Mouse (Mus musculus) heart, embryonic 11.5 days (tissue): Measurements from ENCODE around the gene Kdelr3. TPM values are rescaled to one million over a fixed set of nuclear protein-coding genes. Genes with fewer than 3 reads are reported as not detected.

ENCODE experiments used
- ATAC-seq: fragments of 200-750 bp; cut with Nextera tagmentation; replicated peaks from 2 replicates; pipeline ENCODE4 v1.8.0; 2017; ENCODE audit warnings: moderate library complexity; ENCODE audit not compliant: insufficient number of reproducible peaks, low FRiP score, low TSS enrichment
- H3K27ac ChIP-seq: fragments of 300-500 bp; sonication (generic); 2 replicates; pipeline ENCODE4 v1.5.1; 2014; ENCODE audit warnings: mild to moderate bottlenecking, low read depth, low read length
- H3K27me3 ChIP-seq: fragments of 300-500 bp; sonication (generic); 2 replicates; pipeline ENCODE4 v1.6.1; 2014; ENCODE audit warnings: mild to moderate bottlenecking, low read length, mixed read lengths; ENCODE audit not compliant: control insufficient read depth, insufficient read depth
- H3K36me3 ChIP-seq: fragments of 300-500 bp; sonication (generic); 2 replicates; pipeline ENCODE4 v1.6.1; 2014; ENCODE audit warnings: mild to moderate bottlenecking, low read length, moderate library complexity, mixed read lengths; ENCODE audit not compliant: control insufficient read depth, insufficient read depth
- H3K4me1 ChIP-seq: fragments of 300-500 bp; sonication (generic); 2 replicates; pipeline ENCODE4 v1.6.1; 2014; ENCODE audit warnings: low read length; ENCODE audit not compliant: control insufficient read depth, insufficient read depth
- H3K4me2 ChIP-seq: fragments of 300-500 bp; sonication (generic); 2 replicates; pipeline ENCODE4 v1.6.1; 2014; ENCODE audit warnings: mild to moderate bottlenecking, moderate library complexity
- H3K4me3 ChIP-seq: fragments of 300-500 bp; sonication (generic); 2 replicates; pipeline ENCODE4 v1.5.1; 2014; ENCODE audit warnings: low read depth, low read length
- H3K9ac ChIP-seq: fragments of 300-500 bp; sonication (generic); 2 replicates; pipeline ENCODE4 v1.6.1; 2014; ENCODE audit warnings: mild to moderate bottlenecking, low read depth, low read length, moderate library complexity
- H3K9me3 ChIP-seq: fragments of 300-500 bp; sonication (generic); replicated peaks from 2 replicates; pipeline ENCODE4 v1.6.1; 2016; ENCODE audit warnings: low read length; ENCODE audit not compliant: control insufficient read depth
- WGBS: fragments of 180-500 bp; shearing (Covaris S2); extraction: QIAGEN DNeasy Blood & Tissue Kit; methylation state at CpG from one replicate; pipeline ENCODE4 v1.1.7; 2014; ENCODE audit not compliant: insufficient replicate concordance; 5-methylcytosine and 5-hydroxymethylcytosine counted together
- polyA plus RNA-seq: library from polyadenylated mRNA; unstranded; fragments of >200 nt; fragmentation: Nextera tagmentation; extraction: Ambion mirVana; gene quantifications from 2 replicates; pipeline ENCODE4 v1.2.1, GENCODE M21; 2014

Gene Kdelr3
- polyA plus RNA-seq, 1 experiment from 2014 or later, result 33.4 TPM

GRCm38 (mm10) chr15:79481181-79481688 lies 35.0 kb upstream of the Kdelr3 start:
- Histone ChIP-seq H3K4me1 (peaks cover 14% of the 10 kb centered on the region), H3K27ac (no peak overlapping the region), H3K27me3 (peaks cover 27% of the 10 kb centered on the region), H3K4me3 (no peak overlapping the region), H3K9ac (no peak overlapping the region), H3K9me3 (no peaks in the 10 kb centered on the region), H3K4me2 (no peak overlapping the region), H3K36me3 (no peaks in the 10 kb centered on the region)
- WGBS, result 13% methylated on average over 15 of the region's 15 CpGs
- ATAC-seq, result no peak

DNA sequence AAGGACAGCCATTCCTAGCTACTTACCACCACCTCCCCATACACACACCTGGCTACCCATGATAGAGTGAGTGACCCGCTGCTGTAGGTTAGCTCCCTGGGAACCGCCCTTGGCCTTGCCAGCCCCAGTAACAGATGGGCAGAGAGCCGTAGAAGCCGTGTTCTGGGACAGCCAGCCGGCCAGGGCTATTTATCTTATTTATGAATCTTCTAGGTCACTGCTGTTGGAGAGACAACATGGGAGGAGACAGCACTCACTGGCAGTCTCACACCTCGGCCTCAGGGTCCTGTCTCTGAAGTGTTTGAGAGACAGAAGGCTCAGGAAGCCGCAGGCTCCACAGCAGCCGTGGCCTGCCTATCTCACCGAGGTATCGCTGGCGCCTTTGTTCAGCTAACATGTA lies 26.7 kb upstream of the Kdelr3 start:
- H3K4me3 ChIP-seq, result no peak overlapping the region
- H3K36me3 ChIP-seq, result no peaks in the 10 kb centered on the region
- no peak for ATAC-seq
- WGBS, result 68% methylated on average over 11 of the region's 11 CpGs
- no peak overlapping the region for H3K9ac ChIP-seq
- H3K4me1 ChIP-seq, result no peaks in the 10 kb centered on the region
- no peak overlapping the region for H3K4me2 ChIP-seq
- peaks cover 36% of the 10 kb centered on the region for H3K27me3 ChIP-seq
- no peak overlapping the region for H3K27ac ChIP-seq
- H3K9me3 ChIP-seq, result no peaks in the 10 kb centered on the region

DNA sequence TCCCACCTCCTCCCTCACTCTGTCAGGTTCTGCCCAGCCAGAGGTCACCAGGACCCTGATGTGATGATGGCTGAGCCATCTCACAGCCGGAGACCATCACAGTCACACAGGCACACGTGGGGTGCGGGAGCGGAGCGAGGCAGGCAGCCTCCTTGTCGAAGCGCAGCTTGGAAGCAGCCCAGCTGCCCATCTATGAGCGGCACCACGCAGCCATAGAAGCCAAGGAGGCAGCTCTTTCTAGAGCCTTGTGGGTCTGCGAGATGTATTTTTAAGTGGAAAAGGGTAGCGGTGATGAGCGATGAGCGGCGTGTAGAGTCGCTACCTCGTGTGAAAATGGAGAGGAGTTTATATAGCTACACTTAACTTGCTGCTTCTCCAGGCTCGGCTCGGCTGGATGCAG lies 22.7 kb upstream of the Kdelr3 start:
- Histone ChIP-seq H3K4me3 (no peak overlapping the region), H3K9ac (no peak overlapping the region), H3K27ac (no peak overlapping the region), H3K36me3 (no peaks in the 10 kb centered on the region), H3K4me1 (no peaks in the 10 kb centered on the region), H3K27me3 (peaks cover 48% of the 10 kb centered on the region), H3K9me3 (no peaks in the 10 kb centered on the region), H3K4me2 (peak overlapping the region; percentile 31)
- 31% methylated on average over 18 of the region's 18 CpGs for WGBS
- ATAC-seq, result no peak

DNA sequence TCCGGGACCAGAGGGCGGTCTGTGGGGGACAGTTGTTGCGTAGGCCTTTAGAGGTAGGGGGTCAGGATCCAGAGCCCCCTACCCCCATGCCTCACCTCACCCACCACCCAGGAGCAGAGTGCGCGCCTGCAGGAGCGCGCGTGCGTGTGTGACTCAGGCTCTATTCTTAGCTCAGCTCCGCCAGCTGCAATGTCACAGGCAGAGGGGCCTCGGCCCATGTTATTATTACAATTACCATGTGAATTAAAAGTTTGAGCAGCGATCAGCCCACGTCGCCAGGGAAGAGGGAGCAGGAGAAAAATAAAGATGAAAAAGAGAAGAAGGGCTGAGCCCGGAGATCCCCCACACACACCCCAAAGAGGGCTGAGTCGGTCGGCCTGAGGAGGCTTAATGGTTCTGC lies 16.1 kb upstream of the Kdelr3 start:
- WGBS, result 51% methylated on average over 17 of the region's 17 CpGs
- H3K9me3 ChIP-seq, result no peaks in the 10 kb centered on the region
- no peak overlapping the region for H3K4me3 ChIP-seq
- no peak overlapping the region for H3K4me2 ChIP-seq
- peaks cover 68% of the 10 kb centered on the region for H3K27me3 ChIP-seq
- peaks cover 27% of the 10 kb centered on the region for H3K4me1 ChIP-seq
- no peak overlapping the region for H3K27ac ChIP-seq
- ATAC-seq, result no peak
- H3K36me3 ChIP-seq, result no peaks in the 10 kb centered on the region
- H3K9ac ChIP-seq, result 0 out of 2 replicates have a peak overlapping the region, but pooled peaks have one; percentile 28

DNA sequence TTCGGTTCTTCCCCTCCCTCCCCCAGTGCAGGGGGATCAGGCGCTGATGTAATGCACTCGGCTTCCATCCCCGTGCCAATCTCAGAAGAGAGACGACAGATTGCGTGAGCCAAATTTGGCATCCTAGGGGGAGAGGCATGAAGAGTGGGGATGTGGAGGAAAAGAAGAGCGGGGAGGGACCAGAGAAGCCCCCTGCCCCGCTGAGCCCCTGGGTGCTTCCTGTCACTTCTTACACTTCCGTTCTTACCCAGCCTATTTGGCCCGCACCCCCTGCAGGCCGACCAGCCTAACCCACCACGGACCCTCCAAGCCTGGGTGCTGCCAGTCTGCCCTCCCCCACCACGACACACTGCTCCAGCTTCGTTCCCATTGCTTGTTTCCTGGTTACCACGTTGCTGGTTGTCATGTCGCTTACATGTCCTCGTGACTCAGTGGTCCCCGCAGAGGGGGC lies 13.3 kb upstream of the Kdelr3 start:
- H3K4me3 ChIP-seq, result peak overlapping the region; percentile 4; the same call in 1 of the 2 replicates

GRCm38 (mm10) chr15:79503438-79503837 lies 12.8 kb upstream of the Kdelr3 start:
- Histone ChIP-seq H3K4me2 (no peak overlapping the region), H3K27ac (no peak overlapping the region), H3K9ac (no peak overlapping the region), H3K4me1 (peaks cover 31% of the 10 kb centered on the region), H3K36me3 (no peaks in the 10 kb centered on the region), H3K4me3 (no peak overlapping the region), H3K27me3 (peaks cover 92% of the 10 kb centered on the region), H3K9me3 (no peaks in the 10 kb centered on the region)
- WGBS, result 75% methylated on average over 5 of the region's 5 CpGs
- ATAC-seq, result no peak

More for the DNA sequence above, 13.3 kb upstream of the Kdelr3 start:
- peaks cover 91% of the 10 kb centered on the region for H3K27me3 ChIP-seq
- no peaks in the 10 kb centered on the region for H3K36me3 ChIP-seq
- WGBS, result 11% methylated on average over 18 of the region's 18 CpGs
- no peak overlapping the region for H3K9ac ChIP-seq
- H3K4me1 ChIP-seq, result peaks cover 31% of the 10 kb centered on the region
- no peaks in the 10 kb centered on the region for H3K9me3 ChIP-seq
- H3K4me2 ChIP-seq, result no peak overlapping the region
- no peak for ATAC-seq
- no peak overlapping the region for H3K27ac ChIP-seq

- Histone ChIP-seq H3K36me3 (no peaks in the 10 kb centered on the region), H3K4me1 (peaks cover 23% of the 10 kb centered on the region), H3K9ac (peak within 1 kb of the TSS; percentile 70), H3K4me2 (peak within 1 kb of the TSS; percentile 99), H3K9me3 (no peaks in the 10 kb centered on the region), H3K4me3 (peak within 1 kb of the TSS; percentile 56), H3K27me3 (peaks cover 86% of the 10 kb centered on the region), H3K27ac (no peak within 1 kb of the TSS)
- no peak for ATAC-seq
- 1% methylated on average over 57 of the region's 60 CpGs for WGBS
These were observed 11.3 kb upstream of the Kdelr3 start, which contains the start of gene Kcnj4 for GRCm38 (mm10) chr15:79504707-79505452. Kcnj4 (minus strand) TSS chr15:79505241.

- Histone ChIP-seq H3K4me2 (peak overlapping the region; percentile 99), H3K27me3 (peaks cover 88% of the 10 kb centered on the region), H3K36me3 (no peaks in the 10 kb centered on the region), H3K9ac (peak overlapping the region; percentile 70), H3K9me3 (no peaks in the 10 kb centered on the region), H3K27ac (no peak overlapping the region), H3K4me1 (peaks cover 23% of the 10 kb centered on the region), H3K4me3 (peak overlapping the region; percentile 56)
- 0 out of 2 replicates have a peak, but pooled peaks have one; percentile 27 for ATAC-seq
- under 1% methylated on average over 53 of the region's 71 CpGs for WGBS
These were observed 10.5 kb upstream of the Kdelr3 start for GRCm38 (mm10) chr15:79505616-79506283.
